Mouse (Mus musculus) c-Kit-positive CD71-negative TER-119-negative erythroid progenitor cells, embryonic 14.5 days (primary cell): Measurements from ENCODE around the gene Hmx2.

Experiments used
- DNase-seq: peaks from one replicate; pipeline ENCODE4 v3.0.0-alpha.2; 2013; ENCODE audit warnings: low read depth

Gene Hmx2

DNA sequence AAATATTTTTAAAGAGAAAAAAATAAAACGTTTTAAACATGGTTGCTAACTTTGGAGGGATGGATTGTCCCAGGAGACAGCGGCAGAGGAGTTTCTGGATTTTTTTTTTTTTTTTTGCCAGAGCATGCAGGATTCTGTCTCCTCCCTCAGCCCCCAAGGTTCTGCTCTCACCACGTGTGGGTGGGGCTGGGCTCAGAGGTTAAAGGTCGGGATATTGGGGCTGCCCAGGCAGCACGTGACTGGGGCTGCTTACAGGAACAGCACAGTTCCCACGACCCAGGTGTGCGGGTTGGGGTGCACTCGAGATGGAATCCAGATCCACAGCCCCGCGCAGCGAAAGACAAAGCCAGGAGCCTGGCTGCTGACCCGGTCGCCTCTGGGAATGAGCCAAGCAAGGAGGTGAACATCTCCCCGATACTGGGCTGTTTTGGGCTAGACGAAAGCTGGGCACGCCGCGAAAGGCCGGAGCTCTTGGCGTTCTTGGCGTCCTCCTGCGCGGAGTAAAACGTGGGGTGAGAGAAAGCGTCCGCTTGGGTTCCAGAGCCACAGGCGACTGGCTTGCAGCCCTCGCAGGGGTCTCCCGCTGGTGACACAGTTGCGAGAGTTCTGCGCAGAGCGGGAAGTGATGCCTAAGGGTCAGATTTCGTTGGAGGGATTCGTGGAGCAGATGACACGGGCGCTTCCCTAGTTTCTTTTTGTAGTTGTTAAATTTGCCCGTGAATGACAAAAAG is 8.1 kb downstream of the Hmx2 start:
- no peak for DNase-seq

DNA sequence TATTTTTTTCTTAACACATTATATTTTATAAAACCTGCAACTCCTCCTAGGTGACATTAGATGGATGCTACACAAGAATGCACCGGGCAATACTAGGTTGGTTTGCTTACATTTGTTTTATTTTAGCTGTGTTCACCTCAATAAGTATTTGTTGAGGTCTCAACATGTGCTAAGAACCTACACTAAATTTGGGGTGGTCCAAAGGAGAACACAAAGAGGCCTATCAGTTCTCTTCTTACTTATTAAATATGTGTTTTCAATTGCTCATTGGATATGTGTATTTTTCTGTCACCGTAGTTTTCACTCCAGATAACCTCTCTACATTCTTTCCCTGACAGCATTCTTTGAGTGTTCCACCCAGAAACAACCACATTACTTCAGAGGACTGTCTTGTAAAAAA is 9.2 kb downstream of the Hmx2 start:
- no peak for DNase-seq

DNA sequence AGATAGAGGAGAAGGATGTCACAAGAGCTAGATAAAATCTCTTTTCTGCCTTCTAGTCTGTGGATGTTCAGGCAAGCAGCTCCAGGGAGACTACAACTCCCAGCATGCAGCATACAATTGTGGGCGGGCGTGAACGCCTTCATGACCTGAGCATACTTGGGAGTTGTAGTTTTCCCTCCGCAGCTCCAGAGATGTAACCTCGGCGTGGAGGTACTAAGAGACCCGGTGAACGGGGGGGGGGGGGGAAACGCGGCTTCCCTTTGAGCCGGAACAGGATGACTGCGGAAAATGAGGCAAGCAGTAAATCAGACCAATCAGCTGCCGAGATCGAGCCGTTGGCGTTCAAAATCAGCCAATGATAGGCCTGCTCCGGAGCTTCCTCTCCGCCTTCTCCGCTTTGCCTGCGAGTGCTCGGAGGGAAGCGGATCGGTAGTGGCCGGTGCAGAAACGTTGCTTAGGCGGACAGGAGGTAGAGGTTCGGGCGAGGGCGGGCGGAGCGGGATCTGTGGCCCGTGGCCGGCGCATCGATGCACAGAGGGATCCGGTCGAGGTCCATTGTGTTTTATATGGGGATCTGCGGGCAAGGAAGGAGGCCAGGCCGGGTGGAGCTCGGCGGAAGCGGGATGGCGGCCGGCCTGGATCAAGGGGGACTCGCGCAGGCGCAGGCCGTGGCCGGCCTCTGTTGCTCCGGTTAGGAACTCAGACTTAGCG is 11.6 kb downstream of the Hmx2 start, which contains the start of gene Bub3:
Bub3 (plus strand) TSS at position 237 of the 711 bp plus-strand sequence.
- DNase-seq = peak; percentile 83

DNA sequence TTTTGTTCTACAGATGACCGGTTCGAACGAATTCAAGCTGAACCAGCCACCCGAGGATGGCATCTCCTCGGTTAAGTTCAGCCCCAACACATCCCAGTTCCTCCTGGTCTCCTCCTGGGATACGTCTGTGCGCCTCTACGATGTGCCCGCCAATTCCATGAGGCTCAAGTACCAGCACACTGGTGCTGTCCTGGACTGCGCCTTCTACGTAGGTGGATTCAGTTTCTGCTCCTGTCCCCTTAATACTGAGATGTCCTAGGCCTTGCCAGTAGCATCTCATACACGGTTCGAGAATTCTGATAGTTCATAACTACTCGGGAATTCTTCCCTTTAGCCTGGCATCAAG is 12.1 kb downstream of the Hmx2 start:
- DNase-seq = no peak

GRCm38 (mm10) chr7:131575246-131575645 is 26.7 kb downstream of the Hmx2 start:
- DNase-seq = no peak

GRCm38 (mm10) chr7:131582178-131582577 is 33.6 kb downstream of the Hmx2 start:
- no peak for DNase-seq

- DNase-seq = no peak
Observed at GRCm38 (mm10) chr7:131585551-131585950, 37.0 kb downstream of the Hmx2 start.

- no peak for DNase-seq
Observed at GRCm38 (mm10) chr7:131597779-131598482, 49.4 kb downstream of the Hmx2 start.

- peak; percentile 5 for DNase-seq
Observed at GRCm38 (mm10) chr7:131598483-131598824, 49.9 kb downstream of the Hmx2 start.

GRCm38 (mm10) chr7:131602106-131602505 is 53.5 kb downstream of the Hmx2 start:
- no peak for DNase-seq

- no peak for DNase-seq
Observed at GRCm38 (mm10) chr7:131603186-131603585, 54.6 kb downstream of the Hmx2 start.

GRCm38 (mm10) chr7:131604946-131605345 is 56.4 kb downstream of the Hmx2 start:
- no peak for DNase-seq

DNA sequence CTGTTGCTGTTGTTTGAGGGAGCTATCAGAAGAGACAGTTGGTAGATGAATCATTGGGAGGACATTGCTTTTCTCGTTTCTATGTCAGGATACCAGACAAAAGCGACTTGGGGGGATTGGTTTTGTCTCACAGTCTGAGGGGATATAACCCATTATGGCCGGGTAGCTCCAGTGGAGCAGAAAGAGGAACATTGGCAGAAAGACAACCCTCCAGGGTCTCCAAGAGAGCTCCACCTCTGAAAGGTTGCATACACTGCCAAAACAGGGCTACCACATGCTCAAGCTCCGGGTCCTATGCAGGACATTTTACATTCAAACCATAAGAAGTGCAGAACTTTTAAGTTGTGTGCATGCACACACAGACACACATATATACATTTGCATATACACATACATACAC is 56.9 kb downstream of the Hmx2 start:
- no peak for DNase-seq
